Mouse (Mus musculus) thymus, postnatal 25 days (tissue): ENCODE results near the gene Acsf3.
A peak's percentile ranks its signal among the peaks of the same experiment; 100 is the strongest.

Experiments used
- DNase-seq: peaks from one replicate; pipeline ENCODE4 v3.0.0; 2022

Gene Acsf3

DNA sequence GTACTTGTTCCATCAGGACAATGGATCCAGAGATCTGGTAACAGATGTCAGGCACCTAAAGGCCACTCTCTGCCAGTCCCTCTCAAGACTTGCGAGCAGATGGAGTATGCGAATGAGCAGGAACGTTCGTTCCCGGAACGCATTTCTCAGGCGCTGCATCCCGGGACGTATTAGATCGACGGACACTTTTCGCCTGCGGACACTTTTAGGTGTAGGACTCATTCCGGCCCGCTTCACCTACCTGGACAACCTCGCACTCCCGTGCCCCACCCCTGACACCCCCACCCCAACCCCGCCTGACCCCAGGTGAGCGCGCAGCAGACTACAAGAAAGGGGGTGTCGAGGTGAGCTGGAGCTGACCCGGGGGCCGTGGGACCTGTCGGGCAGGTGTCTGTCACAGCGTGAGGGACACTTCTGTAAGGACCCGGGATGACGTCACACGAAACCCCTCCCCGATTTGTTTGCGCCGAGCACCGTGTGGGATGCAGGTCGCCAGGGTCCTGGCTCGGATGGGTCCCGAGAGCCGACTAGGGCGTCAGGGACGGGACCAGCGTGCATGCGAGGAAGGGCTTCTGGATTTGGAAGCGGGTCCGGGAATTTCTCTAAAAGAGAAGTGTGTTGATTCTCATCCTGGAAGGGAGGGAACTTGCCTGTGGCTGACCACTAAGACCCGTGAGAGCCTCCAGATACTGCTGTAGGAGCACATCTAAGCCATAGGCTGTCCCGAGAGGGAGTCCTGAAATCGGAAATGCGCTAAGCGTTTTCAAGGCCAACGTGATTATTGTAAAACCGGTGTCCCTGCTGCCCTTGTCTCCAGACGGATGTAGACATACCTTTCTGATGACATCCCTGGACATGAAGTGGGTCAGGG lies at the start of gene Acsf3:
Gene Acsf3 (plus strand): TSS at position 202 of the 871 bp plus-strand sequence.
- peak; percentile 57 for DNase-seq

DNA sequence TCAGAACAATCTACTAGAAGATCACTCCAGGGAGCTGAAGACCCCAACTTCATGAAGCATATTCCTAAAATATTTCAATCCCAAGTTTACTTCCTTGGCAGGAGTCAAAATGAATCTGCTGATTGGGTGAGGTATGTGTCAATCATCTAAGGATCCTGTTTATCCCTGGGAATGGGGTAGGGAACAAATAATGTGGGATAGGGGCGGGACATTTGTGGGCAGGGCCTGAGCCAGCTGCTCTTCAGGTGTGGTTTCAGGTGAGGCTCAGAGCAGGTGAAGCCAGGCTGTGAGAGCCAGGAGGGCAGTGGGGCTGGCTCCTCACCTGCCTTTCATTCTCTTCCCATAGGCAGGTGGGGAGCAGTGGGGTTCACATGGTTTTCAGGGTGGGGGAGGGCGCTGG lies 48.5 kb upstream of the Acsf3 start:
- no peak for DNase-seq

DNA sequence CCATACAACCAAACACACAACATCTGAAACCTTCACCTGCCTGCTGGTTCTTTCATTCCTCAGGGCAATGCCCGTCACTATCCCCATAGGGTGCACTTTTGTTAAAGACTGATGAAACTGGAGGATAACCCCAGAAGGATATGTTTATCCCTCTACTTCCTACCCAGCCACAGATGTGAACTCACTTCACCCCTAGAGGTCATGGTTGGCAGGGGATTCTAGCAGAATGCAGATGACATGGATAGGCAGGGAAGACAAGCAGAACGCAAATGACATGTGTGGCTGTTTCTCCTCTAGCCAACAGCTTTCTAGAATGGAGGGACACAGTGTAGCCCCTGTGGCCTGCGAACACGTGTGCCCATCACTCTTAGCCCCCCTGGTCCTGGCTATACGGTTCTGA lies 47.9 kb upstream of the Acsf3 start:
- no peak for DNase-seq

DNA sequence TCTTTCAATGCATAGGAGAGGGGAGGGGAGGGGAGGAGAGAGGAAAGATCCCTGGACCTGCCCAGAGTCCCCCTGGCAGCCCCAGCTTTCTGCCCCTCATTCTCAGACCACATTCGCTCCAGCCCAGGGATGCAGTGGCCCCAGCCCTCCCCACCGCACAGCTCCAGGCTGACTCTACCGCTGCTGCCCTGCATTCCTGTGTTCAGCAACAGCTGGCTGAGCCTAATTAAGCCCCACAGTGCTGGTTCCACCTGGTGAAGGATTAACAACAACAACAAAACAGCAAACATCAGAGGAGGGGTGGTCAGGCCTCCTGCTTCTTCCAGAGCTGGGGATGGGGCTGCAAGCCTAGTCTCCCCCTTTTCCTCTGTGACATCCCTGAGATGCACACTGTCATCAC lies 46.7 kb upstream of the Acsf3 start:
- DNase-seq, result no peak

DNA sequence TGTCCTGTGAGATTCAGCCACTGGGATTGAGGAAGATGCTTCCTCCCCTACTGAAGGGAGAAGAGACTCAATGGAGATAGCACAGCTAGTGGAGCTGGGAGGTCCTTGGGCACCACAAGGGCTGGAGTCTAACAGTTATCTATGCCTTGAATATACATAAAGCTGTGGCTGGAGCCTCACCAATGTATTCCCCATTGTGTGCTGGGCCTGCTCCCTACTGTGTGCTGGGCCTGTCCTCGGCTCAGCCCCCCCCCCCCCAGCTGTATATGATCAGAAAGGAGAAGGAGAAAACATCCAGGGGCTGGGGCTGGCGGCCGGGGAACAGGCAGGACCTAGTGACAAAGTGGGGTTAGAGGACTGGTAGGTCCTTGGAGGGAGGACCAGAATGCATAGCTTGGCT lies 40.2 kb upstream of the Acsf3 start:
- DNase-seq, result no peak

DNA sequence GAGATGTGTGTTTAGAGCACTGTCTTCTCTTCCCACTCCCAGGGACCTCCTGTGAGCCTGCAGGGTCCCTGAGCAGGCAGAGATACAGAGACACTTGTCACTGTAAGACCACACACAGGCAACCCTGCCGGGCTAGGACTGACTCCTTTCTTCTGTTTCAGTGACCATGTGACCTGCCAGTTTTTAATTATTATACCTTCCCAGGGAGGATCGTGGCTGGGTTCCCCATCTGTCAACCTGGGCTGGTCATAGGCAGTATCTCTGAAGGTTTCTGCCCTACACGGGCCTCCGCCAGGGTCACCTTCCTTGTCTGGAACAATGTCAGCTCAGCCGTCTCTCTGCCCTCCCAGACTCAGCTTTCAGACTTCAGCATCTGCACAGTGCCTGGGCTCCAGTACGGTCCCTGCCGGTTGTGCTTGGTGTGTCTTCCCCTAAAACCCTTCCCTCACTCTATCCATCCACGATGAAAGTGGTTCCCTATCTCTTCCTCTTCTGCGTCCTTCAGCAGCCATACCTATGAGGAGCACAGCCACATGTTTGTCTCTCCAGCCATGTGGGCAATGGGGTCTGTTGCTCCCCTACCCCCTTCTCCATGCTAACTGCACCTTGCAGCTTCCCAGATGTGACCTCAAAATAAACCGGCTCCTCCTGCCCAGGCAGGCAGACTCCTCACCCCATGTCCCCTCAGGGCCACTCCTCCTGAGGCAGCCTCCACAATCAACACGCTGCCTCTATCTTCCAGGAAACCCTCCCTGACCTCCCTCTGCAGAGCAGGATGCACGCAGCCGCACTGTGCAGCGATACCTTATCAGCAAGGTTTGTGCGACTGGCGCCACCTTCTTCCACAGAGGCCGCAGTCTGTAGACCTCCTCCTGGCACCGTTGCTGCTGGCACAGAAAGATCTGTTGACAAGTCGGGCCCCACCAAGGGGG lies 39.5 kb upstream of the Acsf3 start:
- DNase-seq, result peak; percentile 53

DNA sequence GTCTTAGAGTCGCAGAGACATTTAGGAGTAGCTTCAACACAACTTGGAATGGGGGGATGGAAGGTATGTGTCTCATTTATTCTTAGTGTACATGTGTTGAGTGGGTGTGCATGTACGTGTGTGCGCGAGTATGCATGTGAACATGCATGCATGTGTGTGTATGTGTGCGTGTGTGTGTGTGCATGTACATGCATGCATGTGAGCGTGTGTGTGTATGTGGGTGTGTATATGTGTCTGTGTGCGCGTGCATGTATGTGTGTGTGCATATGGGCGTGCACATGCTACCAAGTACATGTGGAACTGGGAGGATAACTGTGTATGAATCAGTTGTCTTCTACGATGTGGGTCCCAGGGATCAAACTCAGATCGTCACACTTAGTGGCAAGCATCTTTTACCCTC lies 38.7 kb upstream of the Acsf3 start:
- no peak for DNase-seq

DNA sequence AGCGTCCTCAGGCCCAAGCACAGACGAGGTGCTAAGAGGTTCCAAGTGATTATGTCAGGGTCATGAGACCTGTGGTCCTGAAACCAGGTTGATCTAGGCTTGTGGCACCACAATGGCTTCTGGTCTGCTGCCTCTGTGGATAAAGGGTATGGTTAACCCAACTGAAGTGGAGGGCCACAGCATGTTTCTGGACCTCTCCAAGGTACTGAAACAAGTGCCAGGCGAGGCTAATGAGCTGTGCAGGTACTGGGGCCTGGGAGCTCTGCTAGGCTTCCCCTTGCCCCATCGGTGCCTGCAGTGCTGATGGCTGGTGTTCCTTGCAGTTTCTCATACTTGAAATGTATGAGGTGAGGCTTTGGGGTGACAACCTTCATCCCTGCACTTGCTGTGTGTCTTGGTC lies 38.2 kb upstream of the Acsf3 start:
- no peak for DNase-seq

DNA sequence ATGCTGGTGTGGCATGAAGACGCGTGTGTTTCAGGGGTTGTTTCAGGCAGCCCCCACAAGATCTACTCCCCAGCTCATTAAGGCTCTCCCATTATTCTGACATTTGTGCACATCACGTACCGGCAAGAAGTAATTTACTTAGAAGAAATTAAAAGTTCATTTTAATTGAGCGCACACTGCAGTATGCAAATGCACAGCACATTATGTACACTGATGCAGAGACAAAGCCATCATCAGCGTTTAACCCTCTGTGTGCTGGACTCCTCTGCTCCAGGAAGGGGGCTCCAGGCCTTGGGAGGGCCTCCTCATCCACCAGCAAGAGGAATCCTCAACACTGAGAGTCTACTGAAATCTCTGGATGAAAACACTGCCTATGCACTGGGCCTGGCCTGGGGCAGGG lies 37.4 kb upstream of the Acsf3 start:
- DNase-seq, result no peak

DNA sequence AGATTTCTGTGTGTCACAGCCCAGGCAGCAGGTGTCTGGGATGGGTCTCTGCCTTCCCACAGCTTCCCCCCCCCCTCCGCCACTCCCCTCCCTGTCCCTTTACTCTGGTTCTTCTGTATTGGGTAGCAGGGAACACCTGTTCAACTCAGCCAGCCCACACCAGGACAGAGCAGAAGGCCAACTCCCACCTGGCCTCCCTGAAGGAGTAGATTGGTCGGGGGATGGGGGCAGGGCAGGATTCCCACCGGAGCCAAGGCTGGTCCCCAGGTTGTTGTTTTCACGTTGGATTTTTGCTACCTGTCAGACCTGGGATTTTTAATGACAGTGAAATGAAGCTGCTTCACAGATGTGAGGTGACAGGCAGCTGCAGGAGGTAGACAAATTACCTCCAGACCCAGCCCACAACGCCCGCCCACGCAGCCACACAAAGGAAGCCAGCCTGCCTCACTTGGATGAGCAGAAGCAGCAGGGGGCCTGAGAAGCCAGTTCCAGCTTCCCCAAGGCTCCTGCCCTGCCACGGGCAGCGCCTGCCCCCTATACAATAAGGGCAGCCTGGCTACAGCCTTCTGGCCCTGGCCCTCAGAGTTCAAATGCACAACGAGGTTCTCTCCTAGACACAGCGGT lies 36.1 kb upstream of the Acsf3 start:
- DNase-seq, result peak; percentile 87

DNA sequence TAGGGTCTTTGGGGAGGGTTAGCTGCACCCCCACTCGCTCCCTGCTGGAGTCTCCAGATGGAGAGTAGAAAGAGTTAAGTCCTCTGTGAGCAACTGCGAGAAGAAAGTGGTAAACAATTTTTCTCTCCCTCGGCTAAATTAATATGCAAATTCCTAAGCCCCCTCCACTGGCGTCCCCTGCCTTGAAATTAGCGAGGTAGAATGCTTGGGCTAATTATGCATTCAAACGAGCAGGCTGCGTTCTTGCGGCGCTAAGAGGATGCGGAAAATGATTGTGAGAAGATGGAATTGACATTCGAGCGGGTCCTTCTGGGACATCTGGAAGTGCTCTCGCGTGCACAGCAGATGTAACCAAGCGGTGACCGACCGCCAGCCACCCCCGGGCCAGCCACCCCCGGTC lies 32.8 kb upstream of the Acsf3 start:
- no peak for DNase-seq

DNA sequence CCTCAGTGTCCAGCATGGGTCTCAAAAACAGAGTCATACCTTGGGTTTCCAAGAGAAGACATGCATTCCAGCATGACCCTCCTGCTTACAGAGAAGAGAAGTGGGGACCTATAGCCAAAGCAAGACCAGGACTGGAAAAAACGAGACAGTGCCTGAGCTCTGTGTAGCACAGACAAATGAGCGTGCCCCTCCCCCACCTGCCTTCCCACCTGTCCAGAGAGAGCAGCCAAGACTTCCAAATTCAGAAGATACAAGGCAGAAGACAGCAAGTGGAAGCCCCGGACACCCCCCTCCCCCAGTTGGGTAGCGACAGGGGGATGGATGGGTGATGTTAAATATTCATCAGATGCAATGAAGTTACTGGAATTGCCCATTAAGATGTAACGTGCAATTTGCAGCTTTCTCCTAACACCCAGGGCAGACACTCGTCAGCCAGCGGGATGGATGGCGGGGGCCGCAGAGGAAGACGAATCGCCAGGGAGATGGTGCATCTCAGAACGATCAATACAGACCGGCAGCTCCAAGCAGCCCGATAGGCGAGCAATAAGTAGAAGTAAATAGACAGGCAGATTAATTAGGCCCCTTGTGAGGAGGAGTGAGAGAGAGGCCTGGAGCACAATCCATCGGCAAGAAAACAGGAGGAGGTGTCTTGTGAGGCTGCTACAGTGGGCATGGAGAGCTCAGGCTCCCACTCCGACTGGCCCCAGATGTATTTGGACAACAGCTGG lies 30.1 kb upstream of the Acsf3 start:
- DNase-seq, result no peak

DNA sequence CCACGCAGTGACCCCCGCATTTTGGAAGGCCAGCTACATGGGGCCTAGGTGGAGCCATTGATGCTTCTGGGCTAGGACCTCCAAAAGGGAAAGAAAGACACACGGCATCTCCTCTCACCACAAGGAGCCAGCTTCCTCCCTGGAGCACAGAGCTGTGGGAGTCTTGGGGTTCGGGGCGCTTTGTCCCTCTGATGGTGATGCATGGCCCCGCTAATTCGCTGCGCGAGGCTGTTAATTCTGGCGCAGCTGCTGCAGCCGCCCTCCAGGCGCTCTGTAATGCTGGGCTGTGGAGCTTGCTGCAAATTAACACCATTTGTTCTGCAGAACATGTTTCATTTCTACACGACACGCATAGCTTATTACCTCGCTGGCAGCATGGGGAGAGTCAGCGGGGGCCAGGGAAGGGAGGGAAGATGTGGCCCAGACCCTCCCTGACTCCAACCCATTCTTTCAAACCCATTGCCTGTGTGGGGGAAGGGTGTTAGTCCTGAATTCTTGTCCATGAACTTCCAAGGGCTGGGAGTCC lies 29.5 kb upstream of the Acsf3 start:
- DNase-seq, result no peak

DNA sequence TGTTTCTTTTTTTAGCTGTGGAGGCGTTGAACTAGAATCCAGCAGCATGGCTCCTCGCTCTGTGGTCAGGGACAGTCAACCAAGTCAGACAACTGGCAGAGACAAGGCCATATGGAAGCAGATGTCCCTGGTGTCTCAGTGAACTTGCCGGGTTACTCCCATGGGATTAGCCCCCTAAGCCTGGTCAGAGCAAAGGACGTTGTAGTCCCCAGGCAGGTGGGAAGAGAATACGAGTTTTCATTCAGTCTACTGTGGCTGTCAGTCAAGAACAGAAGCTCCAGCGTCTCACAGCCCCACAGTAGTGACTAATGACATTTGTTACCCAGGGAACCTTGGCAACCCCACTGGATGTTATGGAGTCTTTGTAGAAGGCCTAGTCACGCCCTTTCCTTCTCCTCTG lies 28.8 kb upstream of the Acsf3 start:
- no peak for DNase-seq

DNA sequence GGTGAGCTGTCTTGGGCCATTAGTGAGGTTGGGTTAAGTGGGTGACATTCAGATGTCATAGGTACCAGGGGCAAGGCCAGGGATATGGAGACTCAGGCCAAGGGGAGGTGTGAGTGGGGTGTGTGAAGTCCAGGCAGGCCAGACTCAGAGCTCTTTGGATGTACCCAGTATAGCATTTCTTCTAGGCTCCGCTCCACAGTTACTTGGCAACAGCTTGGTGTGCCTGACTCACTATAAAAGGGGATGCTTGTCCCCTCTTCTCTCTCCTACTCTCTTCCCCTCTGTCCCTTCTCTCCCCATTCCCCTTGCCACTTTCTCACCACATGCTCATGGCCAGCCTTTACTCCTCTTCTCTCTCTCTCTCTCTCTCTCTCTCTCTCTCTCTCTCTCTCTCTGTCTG lies 27.5 kb upstream of the Acsf3 start:
- DNase-seq, result no peak

DNA sequence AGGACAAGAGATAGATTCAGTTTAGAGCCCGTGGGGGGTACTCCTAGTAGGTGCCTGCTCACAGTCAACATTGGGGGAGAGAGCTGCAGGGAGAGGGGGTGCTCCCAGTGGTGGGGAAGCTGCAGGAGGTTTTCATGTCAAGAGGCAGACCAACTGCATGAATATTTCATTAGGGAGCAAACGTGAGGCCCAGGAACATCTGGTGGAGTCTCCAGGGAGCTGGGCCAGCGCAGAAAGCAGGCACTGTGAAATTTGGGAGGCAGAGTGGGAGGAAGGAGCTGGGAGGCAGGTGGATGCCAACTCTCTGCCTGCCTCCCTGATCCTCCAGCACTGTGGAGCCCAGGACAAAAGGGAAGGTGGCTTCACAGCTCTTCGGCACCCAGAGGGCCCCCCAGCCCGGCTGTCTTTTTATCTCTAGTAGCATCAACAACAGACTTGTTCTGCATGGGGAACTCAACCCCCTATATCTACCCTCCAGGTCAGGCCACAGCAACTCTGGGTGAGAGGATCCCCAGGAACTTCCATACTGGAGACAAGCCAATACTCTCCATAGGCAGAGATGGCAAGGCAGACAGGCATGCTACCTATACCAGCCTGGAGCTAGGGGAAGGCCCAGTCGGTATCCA lies 25.8 kb upstream of the Acsf3 start:
- DNase-seq, result no peak

DNA sequence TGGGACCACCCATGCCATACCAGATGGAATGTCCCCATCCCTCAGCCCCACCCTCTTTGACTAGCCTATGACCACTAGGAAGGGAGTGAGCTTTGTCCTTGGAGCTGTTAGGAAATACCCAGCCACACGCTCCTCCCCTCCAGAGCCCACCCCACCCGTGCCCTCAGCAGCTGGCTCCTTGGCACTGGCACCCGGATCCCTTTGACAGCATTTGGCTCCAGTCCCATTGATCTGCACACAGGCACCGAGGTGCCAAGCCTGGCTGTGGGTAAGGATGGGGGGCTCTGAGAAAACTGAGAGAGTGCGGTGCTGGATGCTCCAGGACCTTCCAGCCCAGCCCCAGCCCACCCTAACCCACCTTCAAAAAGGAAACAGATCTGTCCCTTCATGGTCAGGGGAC lies 23.9 kb upstream of the Acsf3 start:
- no peak for DNase-seq

DNA sequence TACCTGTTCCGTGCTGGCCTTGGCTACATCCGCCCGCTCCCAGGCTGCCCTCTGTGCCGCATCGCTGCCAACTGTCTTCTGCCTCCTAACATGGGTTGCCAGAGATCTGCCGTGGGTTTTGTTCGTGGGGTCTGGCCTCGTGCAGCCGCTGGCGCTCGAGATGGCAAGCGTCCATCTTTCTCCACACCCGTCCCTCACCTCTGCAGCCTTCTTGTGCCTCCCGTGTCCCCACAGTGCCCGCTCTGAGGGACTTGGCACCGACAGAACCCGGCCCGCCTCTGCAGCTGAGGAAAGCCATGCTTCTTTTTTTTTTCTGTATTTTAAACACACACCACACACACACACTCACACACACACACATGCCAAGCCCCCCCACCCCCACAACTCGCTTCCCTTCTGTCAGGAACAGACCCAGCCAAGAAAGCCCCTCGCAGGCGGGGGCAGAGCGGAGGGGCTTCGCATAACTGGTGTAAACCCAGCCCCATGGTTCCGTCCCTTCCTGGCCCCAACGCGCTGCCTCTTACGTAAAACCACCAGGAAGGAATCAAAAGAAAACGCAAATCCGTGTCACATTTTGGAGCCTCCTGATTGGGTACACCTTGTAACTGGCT lies 23.1 kb upstream of the Acsf3 start:
- DNase-seq, result no peak

DNA sequence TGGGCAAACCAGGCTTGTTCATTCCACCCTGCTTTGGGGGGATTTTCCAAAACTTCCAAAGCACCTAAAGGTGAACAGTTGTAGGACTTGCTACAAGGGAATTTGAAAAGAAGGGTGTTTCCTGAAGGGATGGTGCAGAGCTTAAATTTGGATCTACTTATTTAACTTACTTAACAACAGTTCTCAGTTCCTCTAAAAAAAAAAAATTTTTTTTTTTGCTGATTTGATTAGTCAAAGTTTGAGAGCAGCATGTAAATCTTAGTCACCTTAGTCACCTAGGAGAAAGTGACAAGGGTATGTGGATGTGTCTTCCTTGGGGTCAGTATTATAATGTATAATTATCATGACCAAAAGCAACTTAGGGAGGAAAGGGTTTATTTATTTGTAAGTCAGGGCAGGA lies 16.7 kb upstream of the Acsf3 start:
- DNase-seq, result no peak

DNA sequence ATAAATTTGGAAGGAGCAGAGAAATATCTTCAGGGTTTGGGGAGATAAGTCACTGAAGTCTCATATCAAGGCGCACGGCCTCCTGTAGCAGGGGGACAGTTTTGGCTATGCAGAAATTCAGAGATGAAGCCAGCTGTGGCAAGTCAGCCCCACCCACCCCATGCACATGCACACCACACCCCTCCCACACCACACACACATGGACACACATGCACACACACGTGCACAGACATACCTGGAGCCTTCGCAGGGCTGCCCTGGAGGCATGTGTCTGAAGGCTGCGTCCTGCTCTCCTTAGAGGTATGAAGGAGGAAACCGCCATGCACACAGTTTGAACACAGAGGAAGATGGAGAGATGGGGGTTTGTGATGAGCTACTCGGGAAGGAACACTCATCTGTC lies 15.2 kb upstream of the Acsf3 start:
- no peak for DNase-seq

DNA sequence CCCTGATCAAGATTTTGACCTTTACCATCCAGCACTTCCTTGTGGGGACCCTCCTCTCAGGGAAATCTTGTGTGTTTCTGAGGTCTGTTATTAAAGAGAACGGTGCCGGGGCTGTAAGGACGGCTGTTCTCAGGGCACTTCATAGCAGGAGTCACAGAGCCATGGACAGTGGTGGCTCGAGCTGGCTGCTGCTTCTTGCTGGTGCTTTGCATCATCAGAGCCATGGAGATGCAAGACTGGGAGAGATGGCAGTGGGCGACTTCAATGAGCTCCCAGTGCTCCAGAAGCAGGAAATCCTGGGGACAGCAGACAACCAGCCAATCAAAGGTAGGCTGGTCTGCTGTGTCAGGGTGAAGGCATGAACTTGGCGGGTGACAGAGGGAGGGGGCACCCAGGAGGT lies 14.2 kb upstream of the Acsf3 start:
- DNase-seq, result no peak
